Mouse (Mus musculus): Measurements from ENCODE around the gene Atpaf2. TPM values are rescaled to one million over a fixed set of nuclear protein-coding genes. Genes with fewer than 3 reads are reported as not detected.

Atpaf2 gene
- polyA plus RNA-seq, 1 experiment: 20.3 TPM

DNA sequence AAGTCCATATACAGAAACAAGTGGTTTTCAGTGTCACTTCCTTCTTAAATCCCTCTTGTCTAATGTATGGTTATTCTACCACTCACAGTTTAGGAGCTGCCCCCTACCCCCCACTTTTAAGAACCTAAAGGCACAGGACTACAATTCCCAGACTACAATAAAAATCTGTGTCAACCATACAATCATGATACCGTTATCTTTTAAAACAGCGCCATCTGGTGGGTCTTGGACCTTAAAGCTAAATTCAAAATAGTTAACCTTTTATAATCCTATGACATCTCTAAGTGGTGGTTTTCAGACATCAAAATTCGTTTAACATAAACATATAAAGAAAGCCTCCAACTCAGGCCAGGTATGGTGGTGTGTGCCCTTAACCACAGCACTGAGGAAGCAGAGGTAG lies 6.1 kb downstream of the Atpaf2 start:
- TF ChIP-seq POLR2A (IDR thresholded peaks at IDR 0.05; ENCODE audit: borderline replicate concordance, low read depth, low read length) (no peak), CTCF (IDR thresholded peaks at IDR 0.05; ENCODE audit: low read depth, low read length) (no peak)
- Histone ChIP-seq H3K4me3 (ENCODE audit: insufficient read depth, low read length) (no peak overlapping the region), H3K27ac (ENCODE audit: insufficient read depth, low read depth, low read length) (no peak overlapping the region), H3K4me1 (ENCODE audit: control insufficient read depth, insufficient read depth, low read length) (peaks cover 12% of the 10 kb centered on the region)

GRCm38 (mm10) chr11:60406606-60407005 lies 11.7 kb downstream of the Atpaf2 start:
- no peak overlapping the region for H3K4me3 ChIP-seq (ENCODE audit: insufficient read depth, low read length)
- TF ChIP-seq CTCF (IDR thresholded peaks at IDR 0.05; ENCODE audit: low read depth, low read length) (no peak), POLR2A (IDR thresholded peaks at IDR 0.05; ENCODE audit: borderline replicate concordance, low read depth, low read length) (no peak)
- H3K27ac ChIP-seq (ENCODE audit: insufficient read depth, low read depth, low read length): no peak overlapping the region
- no peaks in the 10 kb centered on the region for H3K4me1 ChIP-seq (ENCODE audit: control insufficient read depth, insufficient read depth, low read length)

DNA sequence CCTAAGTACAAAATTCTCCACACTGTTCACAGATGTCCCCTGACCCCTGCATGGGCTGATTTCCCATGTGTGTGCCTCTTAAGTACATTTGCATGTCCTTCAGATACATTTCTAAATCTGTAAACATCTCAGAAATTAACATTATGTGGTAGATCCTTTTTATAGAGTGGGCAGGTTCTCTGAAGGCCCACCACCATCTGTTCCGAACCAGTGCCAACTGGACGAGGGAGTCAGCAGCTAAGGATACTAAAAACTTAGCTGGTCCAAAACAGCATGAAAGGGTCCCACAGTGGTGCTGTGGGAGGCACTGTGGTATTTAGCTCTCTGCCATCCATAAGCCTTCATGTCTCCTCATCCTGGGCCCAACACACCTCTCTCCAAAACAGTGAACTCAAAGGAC lies 21.1 kb downstream of the Atpaf2 start:
- Histone ChIP-seq H3K4me1 (ENCODE audit: control insufficient read depth, insufficient read depth, low read length) (no peaks in the 10 kb centered on the region), H3K27ac (ENCODE audit: insufficient read depth, low read depth, low read length) (no peak overlapping the region), H3K4me3 (ENCODE audit: insufficient read depth, low read length) (no peak overlapping the region)
- TF ChIP-seq POLR2A (IDR thresholded peaks at IDR 0.05; ENCODE audit: borderline replicate concordance, low read depth, low read length) (no peak), CTCF (IDR thresholded peaks at IDR 0.05; ENCODE audit: low read depth, low read length) (no peak)

DNA sequence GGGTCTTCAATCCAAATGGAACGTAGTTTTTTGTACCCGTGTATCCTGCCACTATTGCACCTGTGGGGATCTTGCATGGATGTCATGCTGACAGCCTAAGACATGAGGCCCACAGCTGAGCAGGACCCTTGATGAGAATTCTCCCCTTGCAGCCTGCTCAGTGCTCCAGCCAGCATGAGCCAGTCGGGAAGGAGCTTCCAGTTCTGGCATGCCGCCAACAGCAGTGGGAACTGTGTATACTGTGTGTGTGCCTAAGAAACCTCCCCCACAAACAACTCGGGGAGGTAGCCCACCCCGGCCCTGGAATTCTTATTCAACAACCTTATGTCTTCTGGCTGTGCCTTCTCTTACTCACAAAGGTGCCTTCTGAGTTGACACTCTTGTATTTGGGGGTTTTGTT lies 21.7 kb downstream of the Atpaf2 start:
- no peak for TF ChIP-seq CTCF (IDR thresholded peaks at IDR 0.05; ENCODE audit: low read depth, low read length)
- TF ChIP-seq POLR2A (IDR thresholded peaks at IDR 0.05; ENCODE audit: borderline replicate concordance, low read depth, low read length): no peak
- Histone ChIP-seq H3K4me3 (ENCODE audit: insufficient read depth, low read length) (no peak overlapping the region), H3K27ac (ENCODE audit: insufficient read depth, low read depth, low read length) (no peak overlapping the region), H3K4me1 (ENCODE audit: control insufficient read depth, insufficient read depth, low read length) (no peaks in the 10 kb centered on the region)

DNA sequence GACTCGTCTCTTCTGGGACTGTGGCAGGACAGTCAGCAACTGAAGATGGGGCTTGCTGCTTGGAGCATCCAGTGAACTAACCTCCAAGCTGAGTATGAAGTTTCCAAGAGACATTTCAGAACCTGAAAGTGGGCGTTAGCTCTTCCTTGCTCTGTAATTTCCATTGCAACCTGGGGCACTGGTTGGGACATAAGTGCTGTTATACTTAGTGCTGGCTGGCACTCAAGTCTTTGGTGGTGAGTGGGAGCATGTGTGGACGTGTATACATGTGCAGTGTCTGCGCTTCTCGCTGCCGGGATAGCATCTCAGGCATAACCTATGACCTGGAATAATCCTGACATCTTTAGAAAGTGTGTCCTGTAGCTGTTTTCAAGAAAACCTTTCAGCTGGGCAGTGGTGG lies 26.9 kb downstream of the Atpaf2 start:
- TF ChIP-seq CTCF (IDR thresholded peaks at IDR 0.05; ENCODE audit: low read depth, low read length) (no peak), POLR2A (IDR thresholded peaks at IDR 0.05; ENCODE audit: borderline replicate concordance, low read depth, low read length) (no peak)

GRCm38 (mm10) chr11:60387944-60388343 lies 30.3 kb downstream of the Atpaf2 start:
- Histone ChIP-seq H3K27ac (ENCODE audit: insufficient read depth, low read depth, low read length) (no peak overlapping the region), H3K4me1 (ENCODE audit: control insufficient read depth, insufficient read depth, low read length) (no peaks in the 10 kb centered on the region), H3K4me3 (ENCODE audit: insufficient read depth, low read length) (no peak overlapping the region)
- no peak for TF ChIP-seq POLR2A (IDR thresholded peaks at IDR 0.05; ENCODE audit: borderline replicate concordance, low read depth, low read length)
- no peak for TF ChIP-seq CTCF (IDR thresholded peaks at IDR 0.05; ENCODE audit: low read depth, low read length)

More for the DNA sequence above, 26.9 kb downstream of the Atpaf2 start:
- H3K4me3 ChIP-seq (ENCODE audit: insufficient read depth, low read length): no peak overlapping the region
- H3K27ac ChIP-seq (ENCODE audit: insufficient read depth, low read depth, low read length): no peak overlapping the region
- H3K4me1 ChIP-seq (ENCODE audit: control insufficient read depth, insufficient read depth, low read length): no peaks in the 10 kb centered on the region

GRCm38 (mm10) chr11:60385946-60386345 lies 32.3 kb downstream of the Atpaf2 start:
- no peaks in the 10 kb centered on the region for H3K4me1 ChIP-seq (ENCODE audit: control insufficient read depth, insufficient read depth, low read length)
- no peak overlapping the region for H3K4me3 ChIP-seq (ENCODE audit: insufficient read depth, low read length)
- H3K27ac ChIP-seq (ENCODE audit: insufficient read depth, low read depth, low read length): no peak overlapping the region
- no peak for TF ChIP-seq CTCF (IDR thresholded peaks at IDR 0.05; ENCODE audit: low read depth, low read length)
- no peak for TF ChIP-seq POLR2A (IDR thresholded peaks at IDR 0.05; ENCODE audit: borderline replicate concordance, low read depth, low read length)

- TF ChIP-seq POLR2A (IDR thresholded peaks at IDR 0.05; ENCODE audit: borderline replicate concordance, low read depth, low read length) (no peak), CTCF (IDR thresholded peaks at IDR 0.05; ENCODE audit: low read depth, low read length) (no peak)
- Histone ChIP-seq H3K4me3 (ENCODE audit: insufficient read depth, low read length) (no peak overlapping the region), H3K27ac (ENCODE audit: insufficient read depth, low read depth, low read length) (no peak overlapping the region), H3K4me1 (ENCODE audit: control insufficient read depth, insufficient read depth, low read length) (no peaks in the 10 kb centered on the region)
Observed at GRCm38 (mm10) chr11:60384762-60385421, 33.4 kb downstream of the Atpaf2 start.

GRCm38 (mm10) chr11:60383518-60383917 lies 34.7 kb downstream of the Atpaf2 start:
- Histone ChIP-seq H3K4me1 (ENCODE audit: control insufficient read depth, insufficient read depth, low read length) (no peaks in the 10 kb centered on the region), H3K27ac (ENCODE audit: insufficient read depth, low read depth, low read length) (no peak overlapping the region), H3K4me3 (ENCODE audit: insufficient read depth, low read length) (no peak overlapping the region)
- TF ChIP-seq CTCF (IDR thresholded peaks at IDR 0.05; ENCODE audit: low read depth, low read length) (no peak), POLR2A (IDR thresholded peaks at IDR 0.05; ENCODE audit: borderline replicate concordance, low read depth, low read length) (no peak)

GRCm38 (mm10) chr11:60374481-60374880 lies 43.8 kb downstream of the Atpaf2 start:
- no peak overlapping the region for H3K4me3 ChIP-seq (ENCODE audit: insufficient read depth, low read length)
- H3K27ac ChIP-seq (ENCODE audit: insufficient read depth, low read depth, low read length): no peak overlapping the region
- TF ChIP-seq POLR2A (IDR thresholded peaks at IDR 0.05; ENCODE audit: borderline replicate concordance, low read depth, low read length) (no peak), CTCF (IDR thresholded peaks at IDR 0.05; ENCODE audit: low read depth, low read length) (no peak)
- no peaks in the 10 kb centered on the region for H3K4me1 ChIP-seq (ENCODE audit: control insufficient read depth, insufficient read depth, low read length)
